Mouse (Mus musculus) MEL-GATA-1-ER (cell line): ENCODE results near the gene Atg13.

Experiments
- DNase-seq: peaks from one replicate; pipeline ENCODE4 v3.0.0-alpha.2; 2012; ENCODE audit warnings: low read depth; ENCODE audit errors: extremely low read depth

Gene Atg13

GRCm38 (mm10) chr2:91710272-91711234, at the start of gene Atg13, which contains the start of gene Harbi1:
Gene Atg13 (minus strand): TSS chr2:91710576.
Gene Harbi1 (plus strand): TSS chr2:91710852.
- peak; percentile 84 for DNase-seq

GRCm38 (mm10) chr2:91749811-91750261, 39.5 kb upstream of the Atg13 start:
- no peak for DNase-seq

- DNase-seq = no peak
These were observed 34.3 kb upstream of the Atg13 start for GRCm38 (mm10) chr2:91744686-91745085.

GRCm38 (mm10) chr2:91739586-91739985, 29.2 kb upstream of the Atg13 start:
- no peak for DNase-seq

GRCm38 (mm10) chr2:91735221-91735620, 24.8 kb upstream of the Atg13 start:
- no peak for DNase-seq

- peak; percentile 84 for DNase-seq
These were observed 19.8 kb upstream of the Atg13 start, which contains the start of gene Ambra1 for GRCm38 (mm10) chr2:91729971-91730821. Gene Ambra1 (plus strand): TSS chr2:91730134.

- DNase-seq = no peak
These were observed 19.2 kb upstream of the Atg13 start for GRCm38 (mm10) chr2:91729571-91729970.

- no peak for DNase-seq
These were observed 16.6 kb upstream of the Atg13 start for GRCm38 (mm10) chr2:91727011-91727410.

GRCm38 (mm10) chr2:91725476-91725875, 15.1 kb upstream of the Atg13 start:
- peak; percentile 62 for DNase-seq

GRCm38 (mm10) chr2:91724716-91725115, 14.3 kb upstream of the Atg13 start:
- DNase-seq = peak; percentile 44

GRCm38 (mm10) chr2:91723951-91724350, 13.6 kb upstream of the Atg13 start:
- no peak for DNase-seq

- no peak for DNase-seq
These were observed 13.0 kb upstream of the Atg13 start for GRCm38 (mm10) chr2:91723382-91723781.

- no peak for DNase-seq
These were observed 7.9 kb upstream of the Atg13 start for GRCm38 (mm10) chr2:91718276-91718675.

- DNase-seq = no peak
These were observed 4.5 kb upstream of the Atg13 start for GRCm38 (mm10) chr2:91714921-91715320.

GRCm38 (mm10) chr2:91711256-91711925, 1.0 kb upstream of the Atg13 start:
- no peak for DNase-seq

GRCm38 (mm10) chr2:91708361-91708760, 2.0 kb downstream of the Atg13 start:
- no peak for DNase-seq

GRCm38 (mm10) chr2:91706456-91706855, 3.9 kb downstream of the Atg13 start:
- DNase-seq = no peak

- DNase-seq = no peak
These were observed 4.6 kb downstream of the Atg13 start for GRCm38 (mm10) chr2:91705736-91706135.

- DNase-seq = no peak
These were observed 9.0 kb downstream of the Atg13 start for GRCm38 (mm10) chr2:91701366-91701765.

GRCm38 (mm10) chr2:91699225-91699624, 11.2 kb downstream of the Atg13 start:
- no peak for DNase-seq

GRCm38 (mm10) chr2:91696225-91696590, 14.2 kb downstream of the Atg13 start:
- DNase-seq = no peak
